In the genomic region with DNA sequence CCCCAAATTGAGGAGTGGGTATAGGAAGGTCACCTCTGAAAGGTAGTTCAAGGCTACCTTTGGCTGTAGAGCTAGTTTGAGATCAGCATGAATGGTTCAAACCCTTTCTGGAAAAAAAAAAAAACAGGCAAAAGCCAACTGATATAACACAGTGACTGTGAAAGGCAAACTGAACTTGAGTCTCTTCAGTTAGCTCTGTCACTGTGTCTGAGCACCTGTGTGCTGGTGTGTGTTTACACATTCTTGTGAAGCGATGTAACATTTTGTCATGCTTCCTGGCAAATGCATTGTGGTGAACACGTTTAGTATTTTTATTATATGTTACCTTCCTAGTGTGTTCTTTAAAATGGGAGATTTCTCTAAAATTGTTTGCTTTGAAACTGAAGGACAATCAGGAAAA, we compare ENCODE assay signal across 24 mouse cellular contexts. TPM values are rescaled to one million over a fixed set of nuclear protein-coding genes. Genes with fewer than 3 reads are reported as not detected.
DNase-seq lines count a peak whose midpoint lies in the region; ATAC-seq and TF ChIP-seq lines count a peak whose summit lies in the region.
"Had no signal": no experiment of that assay in that cellular context is flagged by ENCODE, and none has a peak within 500 bp of the region (broad histone marks: within the 10 kb centered on the region; RNA-seq: fewer than 3 reads in every experiment).

No protein-coding gene starts in this region.

- no peaks in the 10 kb centered on the region for H3K36me3 ChIP-seq in heart, embryonic 13.5 days
- H3K36me3 ChIP-seq in midbrain, embryonic 11.5 days (ENCODE audit: control insufficient read depth, insufficient read depth, low read length) = no peaks in the 10 kb centered on the region
- H3K36me3 ChIP-seq in midbrain, embryonic 14.5 days (ENCODE audit: control insufficient read depth, insufficient read depth, low read length) = no peaks in the 10 kb centered on the region
- no peaks in the 10 kb centered on the region for H3K36me3 ChIP-seq in testis, adult 2 months (ENCODE audit: control insufficient read depth, insufficient read depth, low read length)
- H3K36me3 ChIP-seq in stomach, postnatal 0 days (ENCODE audit: control insufficient read depth, insufficient read depth, low read length) = no peaks in the 10 kb centered on the region
- H3K36me3 ChIP-seq in kidney, embryonic 15.5 days = no peaks in the 10 kb centered on the region
- H3K36me3 ChIP-seq: embryonic facial prominence, embryonic 12.5 days; embryonic facial prominence, embryonic 15.5 days; heart, embryonic 12.5 days; hindbrain, embryonic 12.5 days; hindbrain, embryonic 15.5 days had no signal

- intact Hi-C loops in heart, postnatal 25 days (cut with DNase I) = loop anchor here (1.0 kb wide), 1 partner anchor 10 kb away; no protein-coding TSS in a partner anchor

- H3K9me3 ChIP-seq in heart, embryonic 13.5 days = no peaks in the 10 kb centered on the region
- H3K9me3 ChIP-seq in midbrain, embryonic 11.5 days (ENCODE audit: control insufficient read depth, low read length) = no peaks in the 10 kb centered on the region
- no peaks in the 10 kb centered on the region for H3K9me3 ChIP-seq in midbrain, embryonic 14.5 days (ENCODE audit: control insufficient read depth, low read length)
- no peaks in the 10 kb centered on the region for H3K9me3 ChIP-seq in stomach, postnatal 0 days (ENCODE audit: control insufficient read depth, low read length)
- no peaks in the 10 kb centered on the region for H3K9me3 ChIP-seq in kidney, embryonic 15.5 days (replicated peaks)
- H3K9me3 ChIP-seq: embryonic facial prominence, embryonic 12.5 days; embryonic facial prominence, embryonic 15.5 days; heart, embryonic 12.5 days; hindbrain, embryonic 12.5 days; hindbrain, embryonic 15.5 days had no signal

- DNase-seq in heart, postnatal 25 days (ENCODE audit: low spot score) = no peak
- peak; percentile 60 for DNase-seq in midbrain, embryonic 11.5 days (ENCODE audit: low spot score, missing footprints)
- DNase-seq in midbrain, embryonic 14.5 days = no peak
- no peak for DNase-seq in testis, postnatal 14 days (ENCODE audit: low spot score)
- DNase-seq in stomach, postnatal 0 days (ENCODE audit: low spot score) = peak; percentile 13
- DNase-seq: adrenal gland, adult 2 months; adrenal gland, postnatal 14 days; cerebellum, adult 11 months; cerebellum, adult 2 months; cerebellum, postnatal 25 days; forebrain, postnatal 0 days; gastrocnemius, postnatal 36 days; heart, postnatal 14 days had no signal

- no peak for ATAC-seq in heart, embryonic 13.5 days (ENCODE audit: extremely low read depth, insufficient number of reproducible peaks, low FRiP score, low TSS enrichment)
- ATAC-seq in midbrain, embryonic 11.5 days (ENCODE audit: low FRiP score) = no peak
- ATAC-seq in midbrain, embryonic 14.5 days (ENCODE audit: low FRiP score, low TSS enrichment) = no peak
- no peak for ATAC-seq in stomach, postnatal 0 days (ENCODE audit: low FRiP score, low TSS enrichment)
- no peak for ATAC-seq in kidney, embryonic 15.5 days (replicated peaks; ENCODE audit: low FRiP score)
- ATAC-seq: CD4-positive, CD25-positive, alpha-beta regulatory T cell, adult 4 months; forebrain, embryonic 14.5 days; forebrain, postnatal 0 days had no signal

- peaks cover 38% of the 10 kb centered on the region for H3K4me1 ChIP-seq in heart, embryonic 13.5 days
- H3K4me1 ChIP-seq in midbrain, embryonic 11.5 days (ENCODE audit: control insufficient read depth, insufficient read depth, low read length) = peaks cover 13% of the 10 kb centered on the region
- H3K4me1 ChIP-seq in midbrain, embryonic 14.5 days (ENCODE audit: control insufficient read depth, insufficient read depth, low read length) = 0 out of 2 replicates have a peak, but pooled peaks cover 9% of the 10 kb centered on the region
- H3K4me1 ChIP-seq in testis, adult 2 months (ENCODE audit: control insufficient read depth, insufficient read depth, low read length) = peaks cover 6% of the 10 kb centered on the region
- no peaks in the 10 kb centered on the region for H3K4me1 ChIP-seq in stomach, postnatal 0 days (replicated peaks; ENCODE audit: control insufficient read depth, insufficient read depth)
- peaks cover 24% of the 10 kb centered on the region for H3K4me1 ChIP-seq in kidney, embryonic 15.5 days

- peak overlapping the region; percentile 95; the same call in 1 of the 2 replicates for H3K4me2 ChIP-seq in heart, embryonic 13.5 days
- H3K4me2 ChIP-seq in midbrain, embryonic 11.5 days = no peak overlapping the region
- H3K4me2 ChIP-seq in midbrain, embryonic 14.5 days (ENCODE audit: low read length) = no peak overlapping the region
- H3K4me2 ChIP-seq in stomach, postnatal 0 days (replicated peaks; ENCODE audit: low read depth) = no peak overlapping the region
- H3K4me2 ChIP-seq in kidney, embryonic 15.5 days = no peak overlapping the region

- no peak overlapping the region for H3K4me3 ChIP-seq in heart, embryonic 13.5 days
- H3K4me3 ChIP-seq in midbrain, embryonic 11.5 days (ENCODE audit: low read depth, low read length) = no peak overlapping the region
- H3K4me3 ChIP-seq in midbrain, embryonic 14.5 days (replicated peaks; ENCODE audit: low read depth, low read length) = no peak overlapping the region
- peak overlapping the region; percentile 33; the same call in 1 of the 2 replicates for H3K4me3 ChIP-seq in testis, adult 2 months (ENCODE audit: control insufficient read depth, low read depth, low read length)
- no peak overlapping the region for H3K4me3 ChIP-seq in stomach, postnatal 0 days (ENCODE audit: low read depth, low read length)
- H3K4me3 ChIP-seq in kidney, embryonic 15.5 days (replicated peaks) = no peak overlapping the region
- H3K4me3 ChIP-seq: heart, adult 2 months had no signal

- H3K27me3 ChIP-seq in heart, embryonic 13.5 days (replicated peaks) = peaks cover 5% of the 10 kb centered on the region; the same call in 1 of the 2 replicates
- peaks cover 6% of the 10 kb centered on the region; the same call in 1 of the 2 replicates for H3K27me3 ChIP-seq in midbrain, embryonic 11.5 days (ENCODE audit: control insufficient read depth, insufficient read depth, low read length)
- H3K27me3 ChIP-seq in midbrain, embryonic 14.5 days (ENCODE audit: control insufficient read depth, insufficient read depth, low read length) = no peaks in the 10 kb centered on the region
- H3K27me3 ChIP-seq in testis, adult 2 months (ENCODE audit: control insufficient read depth, insufficient read depth, low read length) = no peaks in the 10 kb centered on the region
- H3K27me3 ChIP-seq in stomach, postnatal 0 days (ENCODE audit: control insufficient read depth, insufficient read depth, low read length) = no peaks in the 10 kb centered on the region
- 0 out of 2 replicates have a peak, but pooled peaks cover 8% of the 10 kb centered on the region for H3K27me3 ChIP-seq in kidney, embryonic 15.5 days
- H3K27me3 ChIP-seq: embryonic facial prominence, embryonic 12.5 days; embryonic facial prominence, embryonic 15.5 days; heart, embryonic 12.5 days had no signal

- TF ChIP-seq CTCF in testis, adult 2 months (IDR thresholded peaks at IDR 0.05; ENCODE audit: control insufficient read depth, insufficient read depth, insufficient replicate concordance, low read depth, low read length) = no peak
- no peak for TF ChIP-seq CTCF in stomach, postnatal 0 days (IDR thresholded peaks at IDR 0.05; ENCODE audit: low read depth)

- H3K27ac ChIP-seq in heart, embryonic 13.5 days (replicated peaks) = no peak overlapping the region
- H3K27ac ChIP-seq in midbrain, embryonic 11.5 days (ENCODE audit: low read depth, low read length) = no peak overlapping the region
- H3K27ac ChIP-seq in midbrain, embryonic 14.5 days (replicated peaks; ENCODE audit: low read depth, low read length) = no peak overlapping the region
- H3K27ac ChIP-seq in testis, adult 2 months (ENCODE audit: control insufficient read depth, insufficient read depth, low read depth, low read length) = no peak overlapping the region
- no peak overlapping the region for H3K27ac ChIP-seq in stomach, postnatal 0 days (replicated peaks)
- H3K27ac ChIP-seq in kidney, embryonic 15.5 days = no peak overlapping the region
- H3K27ac ChIP-seq: embryonic facial prominence, embryonic 12.5 days; hindbrain, embryonic 12.5 days had no signal

- 73% methylated on average over 2 of the region's 2 CpGs for WGBS in heart, embryonic 13.5 days
- WGBS in midbrain, embryonic 11.5 days = 85% methylated on average over 2 of the region's 2 CpGs
- 82% methylated on average over 2 of the region's 2 CpGs for WGBS in midbrain, embryonic 14.5 days
- WGBS in stomach, postnatal 0 days = 41% methylated on average over 2 of the region's 2 CpGs
- 78% methylated on average over 2 of the region's 2 CpGs for WGBS in kidney, embryonic 15.5 days

- H3K9ac ChIP-seq in heart, embryonic 13.5 days = no peak overlapping the region
- H3K9ac ChIP-seq in midbrain, embryonic 11.5 days (ENCODE audit: low read length) = no peak overlapping the region
- no peak overlapping the region for H3K9ac ChIP-seq in midbrain, embryonic 14.5 days (replicated peaks; ENCODE audit: low read length)
- H3K9ac ChIP-seq in stomach, postnatal 0 days (ENCODE audit: low read length) = no peak overlapping the region
- no peak overlapping the region for H3K9ac ChIP-seq in kidney, embryonic 15.5 days
- H3K9ac ChIP-seq: embryonic facial prominence, embryonic 15.5 days had no signal

- no peak for TF ChIP-seq EP300 in stomach, postnatal 0 days (optimal IDR thresholded peaks at IDR 0.05)

- TF ChIP-seq POLR2A in testis, adult 2 months (IDR thresholded peaks at IDR 0.05; ENCODE audit: control insufficient read depth, low read depth, low read length) = no peak

RNA-seq across cellular contexts. Expression of a gene that starts 11.0 kb away (rescaled TPM):
- 5.1 and 5.4 TPM in 2 replicates for polyA plus RNA-seq in heart, embryonic 13.5 days (2015; fragmentation: Nextera tagmentation; extraction: Ambion mirVana)
- 1 to 10 TPM; 3.4 to 3.9 TPM for total RNA-seq in heart, postnatal 25 days (2021)
- polyA plus RNA-seq in midbrain, embryonic 11.5 days (2014; fragmentation: Nextera tagmentation; extraction: Ambion mirVana) = 0.54 and 0.89 TPM in 2 replicates
- polyA plus RNA-seq in midbrain, embryonic 14.5 days (2014; fragmentation: Nextera tagmentation; extraction: Ambion mirVana) = 1.1 and 1.2 TPM in 2 replicates
- polyA plus RNA-seq in testis, adult 2 months (2012; rRNA removed) = 0.63 and 1.2 TPM in 2 replicates
- 18.2 and 23.2 TPM in 2 replicates for polyA plus RNA-seq in stomach, postnatal 0 days (2015; fragmentation: Nextera tagmentation; extraction: Ambion mirVana)
- 3.5 and 3.8 TPM in 2 replicates for polyA plus RNA-seq in kidney, embryonic 15.5 days (2015; fragmentation: Nextera tagmentation; extraction: Ambion mirVana)

Comparison
In these comparisons a context has a peak if more than half of its experiments do, and no peak if none do; other contexts are left out.
1. DNase-seq: peak in midbrain, embryonic 11.5 days (single experiment) and stomach, postnatal 0 days (single experiment); none in heart, postnatal 25 days (single experiment), midbrain, embryonic 14.5 days (single experiment) and testis, postnatal 14 days (single experiment).